Mouse (Mus musculus): ENCODE results near the gene Osbpl10.
"Not testable (repeated sequence)": the region's sequence is repeated elsewhere in the genome, so short reads cannot be mapped to it uniquely, and the experiment has no call there.

Osbpl10 gene

GRCm38 (mm10) chr9:114978281-114979111 is at the start of gene Osbpl10:
Gene Osbpl10 (plus strand): TSS chr9:114978569.
- in situ Hi-C loops (cut with MboI; ENCODE audit: low sequenced_read_pairs), result no loop called here

GRCm38 (mm10) chr9:114930464-114931090 is 47.8 kb upstream of the Osbpl10 start:
- in situ Hi-C loops (cut with MboI; ENCODE audit: low sequenced_read_pairs), result no loop called here

GRCm38 (mm10) chr9:114932607-114933006 is 45.8 kb upstream of the Osbpl10 start:
- in situ Hi-C loops (cut with MboI; ENCODE audit: low sequenced_read_pairs), result no loop called here

GRCm38 (mm10) chr9:114933037-114933722 is 45.2 kb upstream of the Osbpl10 start:
- in situ Hi-C loops (cut with MboI; ENCODE audit: low sequenced_read_pairs), result no loop called here

GRCm38 (mm10) chr9:114933723-114934171 is 44.6 kb upstream of the Osbpl10 start, which contains the start of gene Gpd1l:
Gene Gpd1l (minus strand): TSS chr9:114933987.
- in situ Hi-C loops (cut with MboI; ENCODE audit: low sequenced_read_pairs), result no loop called here

GRCm38 (mm10) chr9:114934231-114934630 is 44.1 kb upstream of the Osbpl10 start:
- in situ Hi-C loops (cut with MboI; ENCODE audit: low sequenced_read_pairs), result no loop called here

GRCm38 (mm10) chr9:114935321-114935720 is 43.0 kb upstream of the Osbpl10 start:
- in situ Hi-C loops (cut with MboI; ENCODE audit: low sequenced_read_pairs), result no loop called here

- in situ Hi-C loops (cut with MboI; ENCODE audit: low sequenced_read_pairs), result no loop called here
Measured at GRCm38 (mm10) chr9:114936687-114937086, 41.7 kb upstream of the Osbpl10 start.

GRCm38 (mm10) chr9:114944642-114945041 is 33.7 kb upstream of the Osbpl10 start:
- in situ Hi-C loops (cut with MboI; ENCODE audit: low sequenced_read_pairs), result no loop called here

- in situ Hi-C loops (cut with MboI; ENCODE audit: low sequenced_read_pairs), result no loop called here
Measured at GRCm38 (mm10) chr9:114945576-114945975, 32.8 kb upstream of the Osbpl10 start.

GRCm38 (mm10) chr9:114948395-114948794 is 30.0 kb upstream of the Osbpl10 start:
- in situ Hi-C loops (cut with MboI; ENCODE audit: low sequenced_read_pairs), result no loop called here

GRCm38 (mm10) chr9:114952866-114953265 is 25.5 kb upstream of the Osbpl10 start:
- in situ Hi-C loops (cut with MboI; ENCODE audit: low sequenced_read_pairs), result no loop called here

GRCm38 (mm10) chr9:114955340-114955739 is 23.0 kb upstream of the Osbpl10 start:
- in situ Hi-C loops (cut with MboI; ENCODE audit: low sequenced_read_pairs), result no loop called here

GRCm38 (mm10) chr9:114956945-114957344 is 21.4 kb upstream of the Osbpl10 start:
- in situ Hi-C loops (cut with MboI; ENCODE audit: low sequenced_read_pairs), result no loop called here

- in situ Hi-C loops (cut with MboI; ENCODE audit: low sequenced_read_pairs), result no loop called here
Measured at GRCm38 (mm10) chr9:114960043-114960789, 18.2 kb upstream of the Osbpl10 start.

- in situ Hi-C loops (cut with MboI; ENCODE audit: low sequenced_read_pairs), result no loop called here
Measured at GRCm38 (mm10) chr9:114960844-114961243, 17.5 kb upstream of the Osbpl10 start.

- in situ Hi-C loops (cut with MboI; ENCODE audit: low sequenced_read_pairs), result no loop called here
Measured at GRCm38 (mm10) chr9:114964093-114964492, 14.3 kb upstream of the Osbpl10 start.

GRCm38 (mm10) chr9:114966286-114966685 is 12.1 kb upstream of the Osbpl10 start:
- in situ Hi-C loops (cut with MboI; ENCODE audit: low sequenced_read_pairs), result not testable (repeated sequence)

GRCm38 (mm10) chr9:114977461-114978280 is 698 bp upstream of the Osbpl10 start:
- in situ Hi-C loops (cut with MboI; ENCODE audit: low sequenced_read_pairs), result no loop called here

- in situ Hi-C loops (cut with MboI; ENCODE audit: low sequenced_read_pairs), result no loop called here
Measured at GRCm38 (mm10) chr9:114979969-114980368, 1.6 kb downstream of the Osbpl10 start.

Data from CH12F3 (cell line).